Mouse (Mus musculus) forebrain, embryonic 12.5 days (tissue): Measurements from ENCODE around the gene Spock2. TPM values are rescaled to one million over a fixed set of nuclear protein-coding genes. Genes with fewer than 3 reads are reported as not detected.
"Not testable (repeated sequence)": the region's sequence is repeated elsewhere in the genome, so short reads cannot be mapped to it uniquely, and the experiment has no call there.

Source experiments
- ATAC-seq: fragments of 200-750 bp; cut with Nextera tagmentation; 2 replicates; pipeline ENCODE4 v1.8.0; 2017; ENCODE audit warnings: moderate TSS enrichment; ENCODE audit not compliant: low FRiP score
- H3K27ac ChIP-seq: fragments of 300-500 bp; sonication (generic); 2 replicates; pipeline ENCODE4 v1.5.1; 2016; ENCODE audit warnings: mild to moderate bottlenecking
- H3K27me3 ChIP-seq: fragments of 300-500 bp; sonication (generic); 2 replicates; pipeline ENCODE4 v1.6.1; 2016; ENCODE audit warnings: mild to moderate bottlenecking
- H3K36me3 ChIP-seq: fragments of 300-500 bp; sonication (generic); replicated peaks from 2 replicates; pipeline ENCODE4 v1.6.1; 2016; ENCODE audit warnings: mild to moderate bottlenecking
- H3K4me1 ChIP-seq: fragments of 300-500 bp; sonication (generic); 2 replicates; pipeline ENCODE4 v1.6.1; 2016
- H3K4me2 ChIP-seq: fragments of 300-500 bp; sonication (generic); 2 replicates; pipeline ENCODE4 v1.6.1; 2016; ENCODE audit warnings: mild to moderate bottlenecking, moderate library complexity
- H3K4me3 ChIP-seq: fragments of 300-500 bp; sonication (generic); replicated peaks from 2 replicates; pipeline ENCODE4 v1.5.1; 2016; ENCODE audit warnings: mild to moderate bottlenecking
- H3K9ac ChIP-seq: fragments of 300-500 bp; sonication (generic); 2 replicates; pipeline ENCODE4 v1.6.1; 2016; ENCODE audit warnings: mild to moderate bottlenecking
- H3K9me3 ChIP-seq: fragments of 300-500 bp; sonication (generic); 2 replicates; pipeline ENCODE4 v1.6.1; 2016
- WGBS: fragments of 180-500 bp; shearing (Covaris S2); methylation state at CpG from one replicate; pipeline ENCODE4 v1.1.7; 2016; 5-methylcytosine and 5-hydroxymethylcytosine counted together
- polyA plus RNA-seq: library from polyadenylated mRNA; unstranded; fragments of >200 nt; fragmentation: Nextera tagmentation; extraction: Ambion mirVana; gene quantifications from 2 replicates; pipeline ENCODE4 v1.2.1, GENCODE M21; 2016

The Spock2 gene
- polyA plus RNA-seq, 1 experiment from 2014 or later, result 13.2 TPM

GRCm38 (mm10) chr10:60162184-60162972 is 56.4 kb downstream of the Spock2 start:
- not testable (repeated sequence) for H3K27ac ChIP-seq, H3K27me3 ChIP-seq, H3K4me2 ChIP-seq, H3K9me3 ChIP-seq, H3K4me1 ChIP-seq, H3K9ac ChIP-seq, H3K4me3 ChIP-seq, H3K36me3 ChIP-seq, ATAC-seq
- WGBS, result 90% methylated on average over 8 of the region's 8 CpGs

GRCm38 (mm10) chr10:60162973-60163255 is 56.9 kb downstream of the Spock2 start:
- ATAC-seq, result no peak
- H3K9ac ChIP-seq, result no peak overlapping the region
- WGBS, result 98% methylated on average over 6 of the region's 6 CpGs

GRCm38 (mm10) chr10:60164869-60165268 is 58.9 kb downstream of the Spock2 start:
- ATAC-seq, result no peak
- 78% methylated on average over 1 of the region's 1 CpGs for WGBS

More at GRCm38 (mm10) chr10:60162973-60163255, 56.9 kb downstream of the Spock2 start:
- no peaks in the 10 kb centered on the region for H3K9me3 ChIP-seq
- no peak overlapping the region for H3K27ac ChIP-seq
- no peaks in the 10 kb centered on the region; the same call in 1 of the 2 replicates for H3K4me1 ChIP-seq
- H3K4me3 ChIP-seq, result no peak overlapping the region
- H3K36me3 ChIP-seq, result no peaks in the 10 kb centered on the region
- no peak overlapping the region for H3K4me2 ChIP-seq
- no peaks in the 10 kb centered on the region for H3K27me3 ChIP-seq

GRCm38 (mm10) chr10:60166068-60166467 is 60.0 kb downstream of the Spock2 start:
- Histone ChIP-seq H3K4me3 (no peak overlapping the region), H3K4me1 (no peaks in the 10 kb centered on the region; the same call in 1 of the 2 replicates), H3K9me3 (no peaks in the 10 kb centered on the region), H3K27ac (no peak overlapping the region), H3K27me3 (no peaks in the 10 kb centered on the region), H3K36me3 (no peaks in the 10 kb centered on the region), H3K4me2 (no peak overlapping the region), H3K9ac (no peak overlapping the region)
- no peak for ATAC-seq
- 14% methylated on average over 3 of the region's 3 CpGs for WGBS

More at GRCm38 (mm10) chr10:60164869-60165268, 58.9 kb downstream of the Spock2 start:
- Histone ChIP-seq H3K27ac (no peak overlapping the region), H3K4me2 (no peak overlapping the region), H3K4me3 (no peak overlapping the region), H3K9me3 (no peaks in the 10 kb centered on the region), H3K36me3 (no peaks in the 10 kb centered on the region), H3K4me1 (no peaks in the 10 kb centered on the region; the same call in 1 of the 2 replicates), H3K9ac (no peak overlapping the region), H3K27me3 (no peaks in the 10 kb centered on the region)

GRCm38 (mm10) chr10:60168306-60168705 is 62.3 kb downstream of the Spock2 start:
- no peak for ATAC-seq
- H3K27ac ChIP-seq, result no peak overlapping the region
- H3K4me2 ChIP-seq, result no peak overlapping the region
- no peak overlapping the region for H3K9ac ChIP-seq
- WGBS, result 77% methylated on average over 2 of the region's 2 CpGs
- no peaks in the 10 kb centered on the region for H3K27me3 ChIP-seq
- H3K36me3 ChIP-seq, result no peaks in the 10 kb centered on the region
- no peaks in the 10 kb centered on the region for H3K9me3 ChIP-seq
- H3K4me1 ChIP-seq, result peaks cover 3% of the 10 kb centered on the region; the same call in 1 of the 2 replicates
- no peak overlapping the region for H3K4me3 ChIP-seq

- H3K27me3 ChIP-seq, result no peaks in the 10 kb centered on the region
- H3K27ac ChIP-seq, result no peak overlapping the region
- ATAC-seq, result no peak
- no peak overlapping the region for H3K9ac ChIP-seq
- no peak overlapping the region for H3K4me3 ChIP-seq
- peaks cover 3% of the 10 kb centered on the region; the same call in 1 of the 2 replicates for H3K4me1 ChIP-seq
- no peak overlapping the region for H3K4me2 ChIP-seq
- H3K9me3 ChIP-seq, result no peaks in the 10 kb centered on the region
- 73% methylated on average over 3 of the region's 3 CpGs for WGBS
- no peaks in the 10 kb centered on the region for H3K36me3 ChIP-seq
These were observed 62.9 kb downstream of the Spock2 start for GRCm38 (mm10) chr10:60168960-60169359.

GRCm38 (mm10) chr10:60170326-60171089 is 64.5 kb downstream of the Spock2 start:
- ATAC-seq, result no peak
- no peaks in the 10 kb centered on the region for H3K9me3 ChIP-seq

GRCm38 (mm10) chr10:60171368-60171767 is 65.3 kb downstream of the Spock2 start:
- H3K36me3 ChIP-seq, result no peaks in the 10 kb centered on the region
- no peaks in the 10 kb centered on the region for H3K9me3 ChIP-seq
- H3K9ac ChIP-seq, result no peak overlapping the region
- H3K27me3 ChIP-seq, result no peaks in the 10 kb centered on the region
- H3K4me3 ChIP-seq, result no peak overlapping the region
- WGBS, result 98% methylated on average over 5 of the region's 5 CpGs
- H3K4me2 ChIP-seq, result no peak overlapping the region
- no peak for ATAC-seq
- H3K27ac ChIP-seq, result no peak overlapping the region
- H3K4me1 ChIP-seq, result peaks cover 3% of the 10 kb centered on the region; the same call in 1 of the 2 replicates

More at GRCm38 (mm10) chr10:60170326-60171089, 64.5 kb downstream of the Spock2 start:
- no peaks in the 10 kb centered on the region for H3K36me3 ChIP-seq
- no peak overlapping the region for H3K4me3 ChIP-seq
- H3K4me2 ChIP-seq, result no peak overlapping the region
- peaks cover 3% of the 10 kb centered on the region; the same call in 1 of the 2 replicates for H3K4me1 ChIP-seq
- H3K9ac ChIP-seq, result no peak overlapping the region
- 90% methylated on average over 10 of the region's 10 CpGs for WGBS
- H3K27me3 ChIP-seq, result no peaks in the 10 kb centered on the region
- no peak overlapping the region for H3K27ac ChIP-seq

GRCm38 (mm10) chr10:60172306-60172705 is 66.3 kb downstream of the Spock2 start:
- Histone ChIP-seq H3K27me3 (no peaks in the 10 kb centered on the region), H3K9me3 (no peaks in the 10 kb centered on the region), H3K9ac (no peak overlapping the region), H3K27ac (no peak overlapping the region), H3K4me3 (no peak overlapping the region), H3K4me2 (no peak overlapping the region), H3K4me1 (peaks cover 3% of the 10 kb centered on the region; the same call in 1 of the 2 replicates), H3K36me3 (no peaks in the 10 kb centered on the region)
- ATAC-seq, result no peak
- WGBS, result 86% methylated on average over 4 of the region's 4 CpGs

- no peak overlapping the region for H3K4me3 ChIP-seq
- no peaks in the 10 kb centered on the region for H3K36me3 ChIP-seq
- no peak for ATAC-seq
- no peak overlapping the region for H3K27ac ChIP-seq
- peaks cover 3% of the 10 kb centered on the region; the same call in 1 of the 2 replicates for H3K4me1 ChIP-seq
- H3K9me3 ChIP-seq, result no peaks in the 10 kb centered on the region
- H3K9ac ChIP-seq, result no peak overlapping the region
- 72% methylated on average over 10 of the region's 10 CpGs for WGBS
- H3K27me3 ChIP-seq, result no peaks in the 10 kb centered on the region
- no peak overlapping the region for H3K4me2 ChIP-seq
These were observed 67.0 kb downstream of the Spock2 start for GRCm38 (mm10) chr10:60173035-60173434.

- no peaks in the 10 kb centered on the region for H3K36me3 ChIP-seq
- no peak for ATAC-seq
- WGBS, result 72% methylated on average over 3 of the region's 3 CpGs
- no peaks in the 10 kb centered on the region for H3K27me3 ChIP-seq
- no peak overlapping the region for H3K4me2 ChIP-seq
- no peak overlapping the region for H3K9ac ChIP-seq
- H3K4me3 ChIP-seq, result no peak overlapping the region
- no peak overlapping the region for H3K27ac ChIP-seq
- no peaks in the 10 kb centered on the region for H3K9me3 ChIP-seq
- peaks cover 3% of the 10 kb centered on the region; the same call in 1 of the 2 replicates for H3K4me1 ChIP-seq
These were observed 68.5 kb downstream of the Spock2 start for GRCm38 (mm10) chr10:60174506-60174905.

GRCm38 (mm10) chr10:60175306-60175705 is 69.3 kb downstream of the Spock2 start:
- ATAC-seq, H3K4me2 ChIP-seq, H3K27me3 ChIP-seq, H3K4me1 ChIP-seq, H3K9me3 ChIP-seq, H3K27ac ChIP-seq, H3K4me3 ChIP-seq, H3K9ac ChIP-seq, H3K36me3 ChIP-seq: not testable (repeated sequence)
- 95% methylated on average over 9 of the region's 9 CpGs for WGBS
